Mouse (Mus musculus): ENCODE data around the gene Nprl3. TPM values are rescaled to one million over a fixed set of nuclear protein-coding genes. Genes with fewer than 3 reads are reported as not detected.

Nprl3 gene
- polyA plus RNA-seq, 1 experiment: 84.0 TPM

DNA sequence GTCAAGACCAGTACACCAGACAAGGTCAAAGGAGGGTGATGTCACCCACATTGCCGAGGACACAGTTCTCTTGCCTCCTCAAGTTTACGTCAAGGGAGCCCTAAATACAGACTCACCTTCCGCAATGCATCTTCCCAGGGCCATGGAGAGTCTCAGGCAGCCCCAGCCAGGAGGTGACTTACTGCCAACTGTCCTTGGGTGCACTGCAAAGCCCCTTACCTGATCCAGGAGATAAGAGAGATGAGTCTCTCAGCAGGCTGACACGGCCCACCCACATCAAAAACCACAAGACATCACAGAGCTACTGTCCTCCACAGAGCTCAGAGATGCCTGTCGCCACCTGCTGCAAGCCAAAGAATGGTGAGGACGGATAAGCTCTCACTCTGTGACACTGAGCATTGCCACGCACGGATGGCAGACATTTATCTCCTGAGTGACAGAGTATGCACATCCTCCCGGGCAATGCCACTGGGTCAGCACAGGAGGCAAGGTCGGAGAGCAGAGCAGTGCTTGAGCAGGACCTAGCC lies 67.4 kb downstream of the Nprl3 start, which contains the start of gene Il9r:
Il9r (minus strand) TSS at position 205 of the 527 bp plus-strand sequence.
- TF ChIP-seq POLR2A (IDR thresholded peaks at IDR 0.05; ENCODE audit: borderline replicate concordance, extremely low read depth, insufficient read depth, insufficient read length, poor library complexity, severe bottlenecking) (no peak), CTCF (IDR thresholded peaks at IDR 0.05; ENCODE audit: borderline replicate concordance, extremely low read depth, insufficient read depth, insufficient read length) (no peak)
- DNase-seq (ENCODE audit: low read depth): no peak

DNA sequence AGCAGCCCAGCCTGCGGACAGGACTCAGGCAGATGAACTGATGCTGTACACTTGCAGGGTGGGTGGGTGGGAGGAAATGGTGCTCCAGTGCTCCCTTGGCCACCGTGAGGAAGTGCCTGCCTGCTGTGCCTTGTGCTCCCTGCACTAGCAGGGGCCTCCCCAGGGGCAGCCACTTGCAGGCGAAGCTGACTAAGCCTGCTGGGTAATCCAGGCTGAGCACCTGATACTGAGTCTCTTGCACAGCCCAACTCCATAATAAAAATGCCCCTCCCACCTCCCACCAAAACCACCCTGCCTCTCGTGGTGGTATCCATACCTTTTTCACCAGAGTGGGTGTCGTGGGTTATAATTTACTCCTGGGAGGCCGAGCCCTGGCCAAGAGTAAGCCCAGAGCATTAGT lies 68.3 kb downstream of the Nprl3 start:
- no peak for DNase-seq (ENCODE audit: low read depth)
- no peak for TF ChIP-seq POLR2A (IDR thresholded peaks at IDR 0.05; ENCODE audit: borderline replicate concordance, extremely low read depth, insufficient read depth, insufficient read length, poor library complexity, severe bottlenecking)
- TF ChIP-seq CTCF (IDR thresholded peaks at IDR 0.05; ENCODE audit: borderline replicate concordance, extremely low read depth, insufficient read depth, insufficient read length): no peak

DNA sequence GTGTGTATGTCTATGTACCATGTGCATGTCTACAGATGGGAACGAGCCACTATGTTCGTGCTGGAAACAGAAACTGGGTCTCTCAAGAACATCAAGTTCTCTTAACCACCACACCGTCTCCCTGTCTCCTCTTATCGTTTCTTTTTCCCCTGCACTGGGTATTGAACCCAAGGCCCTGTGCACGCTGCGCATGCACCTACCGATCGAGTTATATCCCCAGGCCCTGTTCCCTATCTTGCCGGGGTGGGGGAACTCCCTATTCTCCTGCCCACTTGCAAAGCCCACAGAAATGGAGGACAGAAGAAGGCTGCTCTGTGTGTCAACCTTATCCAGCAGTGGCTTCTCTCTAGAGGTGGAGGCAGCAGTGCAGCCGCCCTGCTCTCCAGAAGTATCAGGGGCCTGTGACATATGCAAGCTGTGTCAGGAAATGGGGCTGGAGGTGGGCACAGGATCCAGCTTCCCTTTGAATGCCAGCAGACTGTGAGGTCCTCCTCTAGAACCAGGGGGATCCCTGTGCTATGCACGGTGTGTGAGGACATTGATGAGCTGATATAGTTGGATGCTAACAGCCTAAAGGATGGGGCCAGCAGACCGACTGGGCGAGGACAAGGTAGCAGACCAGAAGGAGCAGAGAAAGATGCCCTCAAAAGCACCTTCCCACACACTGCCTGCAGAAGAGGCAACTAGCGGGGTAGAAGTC lies 69.1 kb downstream of the Nprl3 start:
- TF ChIP-seq CTCF (IDR thresholded peaks at IDR 0.05; ENCODE audit: borderline replicate concordance, extremely low read depth, insufficient read depth, insufficient read length) (no peak), POLR2A (IDR thresholded peaks at IDR 0.05; ENCODE audit: borderline replicate concordance, extremely low read depth, insufficient read depth, insufficient read length, poor library complexity, severe bottlenecking) (no peak)
- no peak for DNase-seq (ENCODE audit: low read depth)

DNA sequence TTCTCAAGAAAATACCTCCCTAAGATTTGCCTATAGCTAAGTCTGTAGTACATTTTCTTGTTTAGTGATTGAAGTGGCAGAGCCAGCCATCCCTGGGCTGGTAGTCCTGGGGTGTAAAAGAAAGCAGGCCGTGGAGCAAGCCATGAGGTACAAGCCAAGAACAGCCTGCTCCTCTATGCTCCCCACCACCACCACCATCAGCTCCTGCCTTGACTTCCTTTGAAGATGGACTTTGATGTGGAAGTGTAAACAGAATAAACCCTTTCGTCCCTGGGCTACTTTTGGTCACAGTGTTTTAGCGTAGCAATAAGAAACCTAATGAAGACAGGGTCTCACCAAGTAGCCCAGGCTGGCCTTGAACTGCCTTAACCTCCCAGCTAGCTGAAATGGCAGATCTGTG lies 69.7 kb downstream of the Nprl3 start:
- DNase-seq (ENCODE audit: low read depth): no peak
- TF ChIP-seq POLR2A (IDR thresholded peaks at IDR 0.05; ENCODE audit: borderline replicate concordance, extremely low read depth, insufficient read depth, insufficient read length, poor library complexity, severe bottlenecking) (no peak), CTCF (IDR thresholded peaks at IDR 0.05; ENCODE audit: borderline replicate concordance, extremely low read depth, insufficient read depth, insufficient read length) (no peak)

DNA sequence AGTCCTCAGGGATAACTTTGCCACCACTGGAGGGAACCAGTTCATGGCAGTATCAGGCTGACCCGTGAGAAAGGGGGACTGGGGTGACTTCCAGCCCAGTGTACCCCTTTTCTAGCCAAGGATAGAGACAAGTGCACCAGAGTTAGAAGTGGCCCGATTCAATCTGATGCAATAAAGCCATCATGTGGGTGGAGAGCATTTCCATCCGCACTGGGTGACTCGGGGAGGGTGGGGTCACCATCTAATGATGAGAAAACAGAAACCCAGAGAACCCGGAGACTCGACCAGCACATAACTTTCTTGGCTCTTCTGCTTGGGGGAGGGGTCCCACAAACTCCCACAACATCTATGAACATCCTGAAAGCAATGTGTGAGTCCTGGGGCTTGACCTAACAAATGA lies 70.8 kb downstream of the Nprl3 start:
- no peak for DNase-seq (ENCODE audit: low read depth)
- no peak for TF ChIP-seq POLR2A (IDR thresholded peaks at IDR 0.05; ENCODE audit: borderline replicate concordance, extremely low read depth, insufficient read depth, insufficient read length, poor library complexity, severe bottlenecking)

DNA sequence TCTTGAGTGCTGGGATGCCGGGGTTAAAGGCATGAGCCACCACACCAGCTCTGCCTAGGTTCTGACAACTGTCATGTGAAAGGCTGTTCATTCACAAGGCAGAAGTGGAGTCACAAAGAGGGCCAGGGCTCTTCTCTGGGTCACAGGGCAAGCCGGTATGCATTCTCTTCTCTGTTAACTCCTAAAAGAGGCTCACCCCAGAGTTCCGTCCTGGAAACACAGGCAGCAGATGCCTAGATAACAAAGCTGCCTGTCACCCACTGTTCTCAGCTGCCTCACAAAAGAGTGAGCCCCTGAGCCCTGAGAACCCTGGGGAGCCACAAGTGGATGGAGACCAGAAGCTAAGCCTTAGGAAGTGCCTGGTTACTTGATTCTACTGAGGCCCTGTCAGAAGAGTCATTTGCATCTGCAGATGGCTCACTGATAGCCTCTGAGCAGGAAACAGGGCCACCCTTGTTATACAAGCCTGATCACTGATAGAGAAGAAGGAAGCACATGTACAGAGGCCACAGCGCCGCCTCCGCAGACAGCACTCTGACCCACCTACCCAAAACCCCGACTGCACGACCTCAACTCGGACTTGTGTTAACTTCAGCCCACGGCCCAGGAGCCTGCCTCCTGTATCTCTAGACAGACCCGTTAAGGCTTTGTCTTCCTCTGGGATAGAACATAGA lies 71.5 kb downstream of the Nprl3 start:
- DNase-seq (ENCODE audit: low read depth): no peak
- no peak for TF ChIP-seq POLR2A (IDR thresholded peaks at IDR 0.05; ENCODE audit: borderline replicate concordance, extremely low read depth, insufficient read depth, insufficient read length, poor library complexity, severe bottlenecking)
- no peak for TF ChIP-seq CTCF (IDR thresholded peaks at IDR 0.05; ENCODE audit: borderline replicate concordance, extremely low read depth, insufficient read depth, insufficient read length)

DNA sequence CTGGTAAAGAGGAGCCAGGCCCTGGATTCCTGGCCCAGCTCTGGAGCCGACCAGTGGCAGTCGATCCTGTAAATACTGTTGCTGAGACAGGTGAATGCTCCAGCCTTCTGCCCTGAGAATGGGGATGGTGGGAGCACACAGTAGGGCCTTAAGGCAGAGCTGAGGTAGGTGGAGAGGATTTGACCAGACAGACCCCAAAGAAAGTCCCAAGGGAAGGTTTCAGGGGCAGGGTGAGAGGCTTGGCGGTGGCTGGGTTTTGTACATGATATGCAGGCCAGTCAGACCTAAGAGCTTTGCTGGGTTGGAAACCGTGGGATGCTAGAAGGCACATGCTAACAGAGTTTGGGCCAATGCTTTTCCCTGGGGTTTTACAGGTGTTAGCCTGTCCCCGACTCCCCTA lies 72.9 kb downstream of the Nprl3 start:
- no peak for DNase-seq (ENCODE audit: low read depth)
- TF ChIP-seq POLR2A (IDR thresholded peaks at IDR 0.05; ENCODE audit: borderline replicate concordance, extremely low read depth, insufficient read depth, insufficient read length, poor library complexity, severe bottlenecking) (no peak), CTCF (IDR thresholded peaks at IDR 0.05; ENCODE audit: borderline replicate concordance, extremely low read depth, insufficient read depth, insufficient read length) (no peak)

DNA sequence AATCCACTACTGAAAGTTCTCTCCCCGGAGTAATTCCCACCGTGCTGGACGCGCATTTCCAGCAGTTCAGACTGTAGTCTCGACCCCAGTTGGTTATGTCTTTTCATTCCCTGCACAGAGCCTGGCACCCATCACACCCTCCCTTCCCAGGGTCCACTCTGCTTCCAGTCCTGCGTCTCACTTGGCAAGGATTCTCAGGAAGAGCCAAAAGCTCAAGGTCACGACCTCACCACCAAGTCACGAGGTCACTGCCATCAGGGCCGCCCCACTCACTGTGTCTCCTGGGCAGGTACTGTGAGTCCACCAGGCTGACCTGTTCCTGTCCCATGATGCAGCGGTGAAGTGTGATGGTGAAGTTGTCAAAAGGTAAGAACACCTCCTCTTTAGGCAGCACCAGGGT lies 73.4 kb downstream of the Nprl3 start:
- DNase-seq (ENCODE audit: low read depth): no peak
- TF ChIP-seq CTCF (IDR thresholded peaks at IDR 0.05; ENCODE audit: borderline replicate concordance, extremely low read depth, insufficient read depth, insufficient read length) (no peak), POLR2A (IDR thresholded peaks at IDR 0.05; ENCODE audit: borderline replicate concordance, extremely low read depth, insufficient read depth, insufficient read length, poor library complexity, severe bottlenecking) (no peak)

DNA sequence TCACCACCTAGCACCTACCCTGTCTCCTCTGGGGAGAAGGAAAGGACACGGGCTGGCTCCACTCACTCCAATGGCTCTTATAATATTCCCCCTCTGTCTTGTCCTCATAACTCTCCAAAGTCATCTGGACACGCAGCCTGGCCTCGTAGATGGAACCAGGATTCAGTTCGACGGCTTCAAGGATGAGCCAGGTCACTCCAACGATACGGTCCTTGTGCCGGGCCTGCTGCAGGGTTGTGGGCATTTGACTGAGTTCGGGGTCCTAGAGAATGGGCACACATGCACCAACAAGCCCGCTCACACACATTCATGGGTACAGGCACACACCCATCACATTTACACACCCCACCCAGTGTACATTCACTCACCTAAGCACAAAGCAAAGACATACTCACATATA lies 74.4 kb downstream of the Nprl3 start:
- no peak for TF ChIP-seq CTCF (IDR thresholded peaks at IDR 0.05; ENCODE audit: borderline replicate concordance, extremely low read depth, insufficient read depth, insufficient read length)
- TF ChIP-seq POLR2A (IDR thresholded peaks at IDR 0.05; ENCODE audit: borderline replicate concordance, extremely low read depth, insufficient read depth, insufficient read length, poor library complexity, severe bottlenecking): no peak
- DNase-seq (ENCODE audit: low read depth): no peak

DNA sequence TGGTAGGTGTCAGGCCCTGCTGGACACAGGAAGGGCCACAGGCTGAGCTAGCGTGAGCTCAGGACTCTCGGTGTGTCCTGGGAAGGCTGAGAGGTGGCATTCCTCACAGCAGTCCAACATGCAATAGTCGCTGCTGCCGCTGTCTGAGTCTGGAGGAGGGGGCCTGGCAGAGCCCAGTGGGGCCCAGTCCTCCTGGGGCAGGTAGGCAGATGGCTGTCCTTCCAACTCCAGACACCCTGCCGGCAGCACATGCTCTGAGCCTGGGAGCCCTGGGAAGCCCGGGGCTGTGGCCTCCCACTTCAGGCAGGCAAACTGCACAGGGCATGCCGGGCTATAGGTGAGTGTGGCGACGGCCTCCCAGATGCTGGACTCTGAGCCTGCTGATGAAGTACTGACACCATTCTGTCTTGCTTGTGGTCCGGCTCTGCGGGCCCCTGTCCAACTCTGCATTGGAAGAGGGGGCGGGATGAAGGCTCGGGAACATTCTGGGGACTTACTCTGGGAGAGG lies 76.8 kb downstream of the Nprl3 start:
- DNase-seq (ENCODE audit: low read depth): no peak
- TF ChIP-seq POLR2A (IDR thresholded peaks at IDR 0.05; ENCODE audit: borderline replicate concordance, extremely low read depth, insufficient read depth, insufficient read length, poor library complexity, severe bottlenecking): no peak
- TF ChIP-seq CTCF (IDR thresholded peaks at IDR 0.05; ENCODE audit: borderline replicate concordance, extremely low read depth, insufficient read depth, insufficient read length): no peak

DNA sequence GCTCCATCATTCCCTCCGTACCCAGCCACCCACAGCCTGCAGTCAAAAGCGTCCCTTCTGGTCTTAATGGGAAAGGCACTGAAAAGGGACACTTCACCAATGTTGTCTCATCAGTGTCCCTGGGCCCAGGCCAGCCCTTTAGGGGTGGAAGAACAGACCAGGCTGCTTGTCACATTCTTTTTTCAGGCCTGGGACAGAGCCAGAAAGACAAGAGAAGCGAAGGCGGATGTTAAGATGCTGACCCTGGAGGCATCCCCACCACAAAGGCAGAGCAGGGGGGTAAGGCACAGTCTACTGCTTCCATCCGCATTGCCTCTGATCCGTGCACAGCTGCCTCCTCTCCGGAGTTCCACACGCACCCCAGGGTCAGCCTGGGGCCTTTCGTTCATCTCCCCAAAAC lies 77.4 kb downstream of the Nprl3 start:
- no peak for TF ChIP-seq POLR2A (IDR thresholded peaks at IDR 0.05; ENCODE audit: borderline replicate concordance, extremely low read depth, insufficient read depth, insufficient read length, poor library complexity, severe bottlenecking)
- no peak for TF ChIP-seq CTCF (IDR thresholded peaks at IDR 0.05; ENCODE audit: borderline replicate concordance, extremely low read depth, insufficient read depth, insufficient read length)
- no peak for DNase-seq (ENCODE audit: low read depth)

DNA sequence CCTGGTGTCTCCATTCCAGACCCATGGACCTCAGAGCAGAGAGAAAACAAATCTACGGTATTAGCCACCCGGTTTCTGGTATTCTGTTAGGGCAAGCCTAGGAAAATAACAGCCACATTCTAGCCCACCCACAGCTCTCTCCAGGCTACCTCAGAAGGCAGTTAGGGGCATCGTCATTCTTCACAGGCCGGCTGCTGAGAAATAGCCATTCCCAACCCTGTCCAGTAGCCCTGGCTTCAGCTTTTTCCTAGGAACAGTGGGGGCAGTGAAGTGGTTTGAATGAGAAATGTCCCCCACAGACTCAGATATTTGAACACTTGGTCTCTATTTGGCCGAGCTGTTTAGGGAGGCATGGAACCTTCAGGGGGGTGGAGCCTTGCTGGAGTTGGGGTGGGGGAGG lies 78.1 kb downstream of the Nprl3 start:
- no peak for DNase-seq (ENCODE audit: low read depth)
- TF ChIP-seq CTCF (IDR thresholded peaks at IDR 0.05; ENCODE audit: borderline replicate concordance, extremely low read depth, insufficient read depth, insufficient read length) (no peak), POLR2A (IDR thresholded peaks at IDR 0.05; ENCODE audit: borderline replicate concordance, extremely low read depth, insufficient read depth, insufficient read length, poor library complexity, severe bottlenecking) (no peak)

Measured in brain, embryonic 14.5 days (tissue).